Mouse (Mus musculus) neutrophil, adult 5-6 weeks (primary cell): Measurements from ENCODE around the gene Phactr1. TPM values are rescaled to one million over a fixed set of nuclear protein-coding genes. Genes with fewer than 3 reads are reported as not detected.

Source experiments
- ATAC-seq: fragments of 151-379, 151-347 bp; 2 replicates; pipeline ENCODE4 v1.8.0; 2017; ENCODE audit warnings: mild to moderate bottlenecking, moderate TSS enrichment; ENCODE audit not compliant: insufficient number of reproducible peaks, poor library complexity, low FRiP score, severe bottlenecking; ENCODE audit errors: extremely low read depth
- total RNA-seq: library from RNA; stranded (forward); fragments of 200-1000 nt; gene quantifications from 2 replicates; pipeline ENCODE4 v1.2.3, GENCODE M21; 2017

The Phactr1 gene
- total RNA-seq, result 0.37 TPM in 1 of 2 replicates, not detected in the other

DNA sequence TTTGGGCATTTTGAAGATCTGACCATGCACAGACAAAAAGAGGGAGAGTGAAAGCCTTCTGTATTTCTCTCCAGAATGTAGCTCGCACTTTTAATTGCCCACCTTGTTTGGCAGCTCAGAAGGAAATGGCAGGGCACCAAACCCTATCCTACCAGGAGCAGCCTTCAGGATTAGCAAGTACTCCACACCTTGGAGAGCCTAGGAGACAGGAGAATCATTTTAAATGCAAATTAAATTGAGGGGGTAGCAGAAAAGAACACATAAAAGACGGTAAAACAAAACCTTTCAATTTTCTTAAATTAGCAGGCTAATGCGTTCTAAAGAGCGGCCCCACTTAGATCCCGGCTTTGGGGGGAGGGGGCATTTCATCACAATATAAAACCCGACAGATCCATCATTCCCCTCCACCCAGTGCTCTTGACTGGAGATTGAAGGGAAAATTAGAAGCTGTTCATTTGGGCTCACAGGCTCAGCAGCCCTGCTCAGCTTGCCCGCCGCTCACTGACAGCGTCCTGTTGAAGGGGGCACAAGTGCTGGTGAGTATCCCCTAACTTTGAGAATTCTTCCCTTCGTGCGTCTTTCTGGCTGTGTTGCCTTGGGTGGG is at the start of gene Phactr1:
Gene Phactr1 (plus strand): TSS at position 233 of the 604 bp plus-strand sequence.
- ATAC-seq, result no peak

DNA sequence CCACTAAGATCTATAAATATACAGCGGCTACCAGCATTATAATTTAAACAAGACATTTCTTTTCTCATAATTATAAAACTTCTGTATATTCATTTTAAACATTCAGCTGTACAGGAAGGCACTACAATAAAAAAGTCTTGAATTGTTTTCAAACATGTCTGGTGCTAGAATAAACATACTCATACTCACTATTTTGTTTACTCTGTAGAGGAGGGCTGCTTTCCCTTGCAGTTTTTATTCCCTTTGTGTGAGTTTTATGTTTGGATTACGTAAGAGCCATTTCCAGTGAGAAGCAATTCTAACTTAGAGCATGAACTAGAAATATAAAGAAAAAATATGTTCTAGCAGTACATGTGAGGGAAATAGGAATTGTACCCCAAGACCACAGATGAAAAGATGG is 45.5 kb upstream of the Phactr1 start:
- no peak for ATAC-seq

GRCm38 (mm10) chr13:42650228-42650627 is 30.2 kb upstream of the Phactr1 start:
- ATAC-seq, result no peak

DNA sequence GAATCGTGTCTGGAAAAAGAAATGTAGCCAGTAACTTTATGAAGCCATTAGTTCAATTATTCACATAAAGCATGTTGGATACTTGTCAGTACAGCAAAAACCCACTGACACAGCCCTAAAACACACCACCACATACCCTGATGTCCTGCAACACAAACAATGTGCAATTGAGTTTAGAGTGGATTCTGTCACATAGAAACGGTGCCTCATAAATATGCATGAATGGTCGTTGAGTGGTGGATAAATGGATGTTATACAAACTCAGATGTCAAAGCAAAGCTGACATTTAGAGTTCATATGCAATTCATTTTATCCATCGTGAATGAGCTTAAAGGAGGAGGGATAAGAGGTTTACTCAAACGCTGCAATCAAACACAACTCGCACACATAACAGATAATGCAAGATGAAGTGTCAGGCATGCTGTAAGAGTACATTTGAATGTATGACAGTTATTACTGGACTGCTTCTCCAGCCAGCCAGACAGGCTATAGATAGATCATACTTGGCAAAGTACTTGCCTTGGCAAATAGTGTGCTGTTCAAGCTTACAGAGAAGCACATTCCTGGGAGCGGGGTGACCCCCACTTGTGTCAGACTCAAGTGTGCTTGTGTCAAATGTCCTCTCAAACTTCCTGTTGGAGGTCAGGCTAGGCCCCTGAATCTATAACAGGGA is 23.6 kb upstream of the Phactr1 start:
- no peak for ATAC-seq

DNA sequence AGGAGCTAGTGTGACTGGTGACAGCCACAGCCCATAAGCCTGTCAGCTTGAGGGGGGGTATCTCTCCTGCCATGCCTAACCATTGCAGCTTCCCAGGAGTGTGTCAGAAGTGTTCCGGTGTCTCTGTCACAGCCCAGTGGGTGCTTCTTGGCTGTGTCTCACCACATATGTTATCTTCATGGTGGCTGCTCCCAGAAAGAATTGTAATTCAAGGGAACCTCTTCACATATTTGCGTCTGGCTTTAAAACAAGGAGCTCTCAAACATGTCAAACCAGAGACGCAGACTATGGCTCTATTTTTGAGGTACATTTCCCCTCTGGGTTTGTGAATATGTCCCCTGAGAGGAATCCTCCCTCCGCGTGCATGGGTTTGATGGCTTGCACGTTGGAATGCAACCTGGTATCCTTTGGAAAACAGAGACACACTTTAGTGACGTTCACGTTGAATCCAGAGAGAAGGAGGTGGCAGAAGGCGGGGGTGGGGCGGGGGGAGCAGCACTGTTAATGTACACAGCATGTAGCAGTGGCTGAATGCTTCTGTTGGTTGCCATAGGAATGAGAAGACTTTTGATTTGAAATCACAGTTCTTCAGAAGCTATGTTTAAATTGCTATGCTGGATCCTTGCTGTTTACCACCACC is 8.7 kb upstream of the Phactr1 start:
- ATAC-seq, result no peak

GRCm38 (mm10) chr13:42681299-42681698 is 876 bp downstream of the Phactr1 start:
- ATAC-seq, result no peak

- no peak for ATAC-seq
These were observed 3.8 kb downstream of the Phactr1 start for GRCm38 (mm10) chr13:42684181-42684580.

GRCm38 (mm10) chr13:42692233-42692632 is 11.8 kb downstream of the Phactr1 start:
- no peak for ATAC-seq

GRCm38 (mm10) chr13:42696641-42697040 is 16.2 kb downstream of the Phactr1 start:
- ATAC-seq, result no peak

DNA sequence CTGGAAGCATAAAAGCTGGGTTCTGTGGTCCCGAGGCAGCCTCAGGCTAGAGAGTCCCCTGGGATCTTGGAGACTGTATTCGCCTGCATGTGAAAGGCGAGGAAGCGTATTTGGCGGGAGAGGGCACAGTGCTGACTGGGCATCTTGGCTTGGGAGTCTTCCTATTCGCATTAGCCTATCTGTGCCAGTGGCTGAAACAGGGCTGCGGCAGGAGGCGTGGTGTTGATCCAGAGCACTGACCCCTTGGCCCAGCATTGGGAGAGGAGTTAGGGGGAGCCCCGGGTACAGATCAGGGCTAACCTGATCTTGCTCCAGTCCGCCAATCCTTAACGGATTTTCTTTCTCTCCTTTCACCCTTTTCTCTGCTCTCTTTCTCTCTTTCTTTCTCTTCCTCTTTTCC is 28.7 kb downstream of the Phactr1 start:
- no peak for ATAC-seq

- no peak for ATAC-seq
These were observed 29.3 kb downstream of the Phactr1 start for GRCm38 (mm10) chr13:42709611-42710331.

DNA sequence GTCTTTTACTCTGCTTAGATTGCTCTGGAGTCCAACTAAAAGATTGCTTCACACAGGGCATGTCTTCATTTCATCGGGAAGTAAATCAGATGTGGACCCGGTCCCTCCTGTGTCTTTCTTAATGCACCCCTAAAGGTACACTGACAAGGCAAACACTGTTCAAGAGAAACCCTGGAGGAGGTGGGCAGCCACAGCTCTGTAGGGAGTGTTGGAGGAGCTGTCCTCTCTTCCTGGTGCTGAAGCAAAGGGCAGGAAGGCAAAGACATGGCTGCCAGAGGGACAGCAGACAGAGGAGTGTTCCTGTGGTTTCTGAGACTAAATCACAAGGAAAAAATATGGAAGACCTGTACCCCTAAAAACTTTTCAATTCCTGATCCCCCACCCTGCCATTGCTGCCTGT is 31.1 kb downstream of the Phactr1 start:
- ATAC-seq, result no peak

GRCm38 (mm10) chr13:42719401-42719800 is 39.0 kb downstream of the Phactr1 start:
- ATAC-seq, result no peak

GRCm38 (mm10) chr13:42720135-42720534 is 39.7 kb downstream of the Phactr1 start:
- ATAC-seq, result no peak

DNA sequence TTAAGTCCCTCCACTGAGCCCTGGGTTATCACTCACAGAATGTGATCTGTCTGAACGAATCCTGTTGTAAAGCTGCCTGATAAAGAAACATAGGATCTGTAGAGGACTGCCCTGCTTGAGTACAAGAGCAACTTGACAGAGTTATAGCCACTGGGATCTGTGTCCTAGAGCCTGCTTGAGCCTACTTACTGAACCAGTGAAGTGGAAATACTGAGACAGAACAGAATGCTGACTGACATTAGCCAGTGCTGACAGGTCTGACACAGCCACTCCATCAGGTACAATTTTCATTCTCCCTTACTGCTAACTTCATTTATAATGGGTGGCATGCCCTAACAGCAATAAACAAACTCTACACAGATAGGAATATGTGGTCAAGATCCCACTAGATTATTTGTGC is 40.2 kb downstream of the Phactr1 start:
- no peak for ATAC-seq

- ATAC-seq, result no peak
These were observed 43.6 kb downstream of the Phactr1 start for GRCm38 (mm10) chr13:42724011-42724410.

GRCm38 (mm10) chr13:42725709-42726231 is 45.3 kb downstream of the Phactr1 start:
- ATAC-seq, result no peak

DNA sequence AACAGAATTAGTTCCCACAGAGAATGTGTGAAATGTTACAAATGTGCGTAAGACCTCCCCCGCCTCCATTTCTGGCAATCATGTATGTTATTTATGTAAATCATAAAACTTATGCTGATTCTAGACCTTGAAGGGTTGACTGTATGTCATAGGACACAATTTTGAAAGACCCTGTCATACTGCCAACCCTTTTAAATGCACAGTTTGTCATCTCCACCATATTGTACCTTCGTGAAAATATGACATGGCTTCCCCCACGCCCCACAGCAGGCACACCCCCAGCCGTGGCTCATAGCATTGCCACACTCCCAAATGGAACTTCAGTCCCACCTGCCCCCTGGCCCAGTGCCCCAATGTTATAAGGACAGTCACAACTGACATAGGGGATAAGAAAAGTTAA is 57.1 kb downstream of the Phactr1 start:
- no peak for ATAC-seq

DNA sequence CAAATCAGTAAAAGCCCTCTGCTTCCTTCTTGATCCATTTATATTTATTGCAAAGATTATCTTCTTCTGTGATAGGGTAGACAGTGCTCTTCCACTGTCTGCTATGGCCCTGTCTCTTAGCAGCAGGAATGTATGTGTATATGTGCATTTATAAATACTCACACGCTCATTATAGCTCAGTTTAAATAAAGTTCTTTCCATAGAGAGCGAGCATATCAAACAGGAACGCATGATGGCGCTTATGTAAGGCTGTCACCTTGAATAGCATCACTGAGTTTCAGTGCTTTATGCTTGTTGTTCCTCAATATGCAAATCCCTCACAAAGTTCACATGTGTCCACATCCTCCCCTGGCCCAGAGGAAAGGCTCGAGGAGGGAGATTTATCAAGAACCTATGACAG is 57.7 kb downstream of the Phactr1 start:
- ATAC-seq, result no peak
